Mouse (Mus musculus) liver, postnatal 0 days (tissue): Measurements from ENCODE around the gene Ascc2.
"Not testable (repeated sequence)": the region's sequence is repeated elsewhere in the genome, so short reads cannot be mapped to it uniquely, and the experiment has no call there.

Experiments
- CTCF ChIP-seq: sonication (generic); IDR thresholded peaks from 2 replicates; pipeline ENCODE4 v1.5.1; 2016; ENCODE audit warnings: antibody characterized with exemption, low read depth
- EP300 ChIP-seq: IDR thresholded peaks from 2 replicates; pipeline ENCODE4 v1.6.1; 2016; ENCODE audit warnings: antibody characterized with exemption, low read depth, mild to moderate bottlenecking

- TF ChIP-seq EP300, CTCF: not testable (repeated sequence)
Observed at GRCm38 (mm10) chr11:4710188-4710587, 72.6 kb downstream of the Ascc2 start.
